Mouse (Mus musculus): Measurements from ENCODE around the gene Bcr. TPM values are rescaled to one million over a fixed set of nuclear protein-coding genes. Genes with fewer than 3 reads are reported as not detected.
A peak's percentile ranks its signal among the peaks of the same experiment; 100 is the strongest.

The Bcr gene
- polyA plus RNA-seq, 1 experiment from 2014 or later, result 8.9 TPM

DNA sequence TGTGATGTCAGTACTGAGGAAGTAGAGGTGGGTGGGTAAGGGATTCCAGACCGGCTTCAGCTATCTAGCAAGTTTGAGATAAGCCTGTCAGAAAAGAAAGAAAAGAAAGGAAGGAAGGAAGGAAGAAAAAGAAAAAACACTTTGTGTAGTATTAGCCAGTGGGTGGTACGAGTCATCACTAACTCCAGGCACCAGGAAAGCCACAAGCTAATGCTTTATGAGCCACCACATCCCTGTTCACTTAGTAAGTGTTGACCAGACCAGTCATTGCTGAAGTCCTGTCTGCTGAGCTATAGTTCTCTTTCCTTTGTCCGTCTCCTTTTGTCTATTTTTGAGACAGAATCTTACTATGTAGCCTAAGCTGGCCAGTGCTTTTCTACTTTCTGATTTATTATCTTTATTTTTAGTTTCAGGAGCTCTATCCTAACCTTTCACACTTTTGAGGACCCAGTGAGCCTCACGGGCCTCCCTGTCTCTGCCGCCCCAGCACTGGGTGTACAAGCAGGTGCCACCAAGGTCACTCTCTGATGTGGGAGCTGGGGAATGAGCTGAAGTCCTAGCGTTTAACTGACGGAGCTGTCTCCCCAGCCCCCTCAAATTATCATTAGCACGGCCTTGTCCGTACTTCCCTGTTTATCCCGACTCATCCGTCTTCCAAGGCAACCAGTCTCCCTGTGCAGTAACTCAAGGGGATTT lies 10.0 kb downstream of the Bcr start:
- Histone ChIP-seq H3K4me2 (no peak overlapping the region), H3K4me3 (replicated peaks) (no peak overlapping the region), H3K27ac (0 out of 2 replicates have a peak overlapping the region, but pooled peaks have one; percentile 8), H3K36me3 (no peaks in the 10 kb centered on the region), H3K9ac (no peak overlapping the region), H3K9me3 (no peaks in the 10 kb centered on the region), H3K27me3 (replicated peaks) (no peaks in the 10 kb centered on the region), H3K4me1 (peaks cover 13% of the 10 kb centered on the region)
- WGBS, result 42% methylated on average over 11 of the region's 11 CpGs
- no peak; the same call in 1 of the 2 replicates for ATAC-seq (ENCODE audit: insufficient read depth, low FRiP score, low read depth)

GRCm38 (mm10) chr10:75075665-75076064 lies 15.3 kb downstream of the Bcr start:
- Histone ChIP-seq H3K9ac (no peak overlapping the region), H3K4me1 (no peaks in the 10 kb centered on the region), H3K36me3 (no peaks in the 10 kb centered on the region), H3K4me2 (no peak overlapping the region), H3K27me3 (replicated peaks) (no peaks in the 10 kb centered on the region), H3K27ac (no peak overlapping the region), H3K4me3 (replicated peaks) (no peak overlapping the region), H3K9me3 (no peaks in the 10 kb centered on the region)
- ATAC-seq (ENCODE audit: insufficient read depth, low FRiP score, low read depth), result no peak
- WGBS, result 56% methylated on average over 5 of the region's 5 CpGs

DNA sequence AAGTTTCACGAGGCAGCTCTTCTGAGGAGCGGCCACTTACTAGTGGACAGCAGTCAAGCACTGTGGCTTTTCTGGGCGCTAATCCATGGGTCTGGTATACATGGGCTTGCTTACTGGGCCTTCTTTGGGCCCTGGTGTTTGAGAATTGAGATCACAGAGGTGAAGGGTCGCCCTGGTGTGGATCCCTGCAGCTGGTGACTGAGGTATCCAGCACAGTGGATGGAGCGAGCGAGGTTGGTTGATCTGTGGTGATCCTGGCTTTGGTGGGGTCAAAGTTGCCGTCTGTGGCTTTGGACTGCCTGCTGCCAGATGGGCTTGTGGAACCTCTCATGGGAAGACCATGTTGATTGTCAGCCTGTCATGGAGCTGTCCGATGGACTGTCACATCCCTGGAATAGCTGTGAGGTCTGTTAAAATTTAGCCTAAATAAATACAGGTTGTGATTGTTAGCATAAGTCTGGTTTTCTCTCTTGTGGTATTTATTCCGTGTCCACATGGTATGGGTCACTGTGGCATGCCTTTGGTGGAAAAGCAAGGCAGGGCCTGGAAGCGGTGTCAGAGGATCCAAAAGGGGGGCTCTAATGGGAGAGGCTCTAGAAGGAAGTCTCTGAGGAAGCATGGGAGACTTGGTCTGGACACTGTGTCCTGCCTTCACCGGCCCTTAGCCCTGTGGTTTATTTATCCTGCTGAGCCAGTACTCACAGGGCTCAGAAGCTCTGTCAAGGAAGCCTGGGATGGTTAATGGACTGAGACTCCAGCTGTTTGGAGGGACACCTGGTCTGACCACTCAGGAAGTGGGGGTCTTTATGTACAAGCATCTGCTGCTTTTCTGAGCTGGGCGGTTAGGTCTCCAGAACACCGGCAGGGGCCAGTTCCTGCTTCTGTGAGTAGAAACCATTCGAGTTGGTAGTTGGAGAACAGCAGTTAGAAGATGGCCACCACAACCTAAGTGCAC lies 18.1 kb downstream of the Bcr start:
- no peak for ATAC-seq (ENCODE audit: insufficient read depth, low FRiP score, low read depth)
- Histone ChIP-seq H3K4me3 (replicated peaks) (no peak overlapping the region), H3K36me3 (no peaks in the 10 kb centered on the region), H3K27ac (no peak overlapping the region), H3K27me3 (replicated peaks) (no peaks in the 10 kb centered on the region), H3K9ac (no peak overlapping the region), H3K9me3 (no peaks in the 10 kb centered on the region), H3K4me2 (no peak overlapping the region), H3K4me1 (no peaks in the 10 kb centered on the region)
- WGBS, result 60% methylated on average over 14 of the region's 14 CpGs

- Histone ChIP-seq H3K4me1 (no peaks in the 10 kb centered on the region), H3K9me3 (no peaks in the 10 kb centered on the region), H3K9ac (no peak overlapping the region), H3K36me3 (no peaks in the 10 kb centered on the region), H3K27ac (no peak overlapping the region), H3K4me2 (no peak overlapping the region), H3K27me3 (replicated peaks) (no peaks in the 10 kb centered on the region), H3K4me3 (replicated peaks) (no peak overlapping the region)
- ATAC-seq (ENCODE audit: insufficient read depth, low FRiP score, low read depth), result no peak
- 72% methylated on average over 1 of the region's 1 CpGs for WGBS
These were observed 24.9 kb downstream of the Bcr start for GRCm38 (mm10) chr10:75085330-75085729.

- H3K9me3 ChIP-seq, result no peaks in the 10 kb centered on the region
- H3K27me3 ChIP-seq (replicated peaks), result no peaks in the 10 kb centered on the region
- H3K4me1 ChIP-seq, result peaks cover 3% of the 10 kb centered on the region; the same call in 1 of the 2 replicates
- no peaks in the 10 kb centered on the region for H3K36me3 ChIP-seq
- ATAC-seq (ENCODE audit: insufficient read depth, low FRiP score, low read depth), result no peak
- H3K4me3 ChIP-seq (replicated peaks), result no peak overlapping the region
- H3K4me2 ChIP-seq, result no peak overlapping the region
- H3K27ac ChIP-seq, result no peak overlapping the region
- WGBS, result 91% methylated on average over 4 of the region's 4 CpGs
- no peak overlapping the region for H3K9ac ChIP-seq
These were observed 28.1 kb downstream of the Bcr start for GRCm38 (mm10) chr10:75088471-75088870.

DNA sequence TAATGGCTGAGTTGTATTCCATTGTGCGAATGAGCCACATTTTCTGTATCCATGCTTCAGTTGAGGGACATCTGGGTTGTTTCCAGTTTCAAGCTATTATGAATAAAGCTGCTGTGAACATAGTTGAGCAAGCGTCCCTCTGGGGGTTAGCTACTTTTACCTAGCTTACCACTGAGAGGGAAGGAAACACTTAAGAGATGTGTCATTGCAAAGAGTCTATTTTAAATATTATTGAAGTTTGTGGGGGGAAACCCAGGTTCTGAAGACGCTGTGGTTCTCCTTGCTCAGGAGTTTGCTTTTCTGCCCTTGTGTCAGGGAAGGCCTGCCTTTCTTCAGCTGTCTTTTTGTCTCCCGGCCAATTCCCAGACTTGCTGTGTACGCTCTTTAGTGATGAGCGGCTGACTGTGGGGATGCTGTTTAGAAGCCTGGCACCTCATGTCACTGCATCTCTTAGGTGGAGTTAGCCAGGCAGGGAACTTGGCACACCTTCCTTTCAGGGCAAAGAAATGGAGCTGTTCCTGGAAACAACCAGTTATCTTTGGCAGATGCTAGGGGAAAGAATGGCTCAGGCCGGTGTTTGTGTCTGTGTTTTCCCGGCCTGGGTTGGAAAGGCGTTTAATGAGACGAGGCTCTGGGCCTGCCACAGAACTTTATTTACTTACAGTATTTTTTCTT lies 31.2 kb downstream of the Bcr start:
- Histone ChIP-seq H3K4me2 (no peak overlapping the region), H3K4me3 (replicated peaks) (no peak overlapping the region), H3K36me3 (no peaks in the 10 kb centered on the region), H3K4me1 (peaks cover 6% of the 10 kb centered on the region; the same call in 1 of the 2 replicates), H3K27me3 (replicated peaks) (no peaks in the 10 kb centered on the region), H3K27ac (0 out of 2 replicates have a peak overlapping the region, but pooled peaks have one; percentile 6), H3K9me3 (no peaks in the 10 kb centered on the region), H3K9ac (no peak overlapping the region)
- 56% methylated on average over 10 of the region's 10 CpGs for WGBS
- no peak for ATAC-seq (ENCODE audit: insufficient read depth, low FRiP score, low read depth)

- Histone ChIP-seq H3K9me3 (no peaks in the 10 kb centered on the region), H3K27me3 (replicated peaks) (no peaks in the 10 kb centered on the region), H3K9ac (no peak overlapping the region), H3K4me2 (0 out of 2 replicates have a peak overlapping the region, but pooled peaks have one; percentile 3), H3K27ac (no peak overlapping the region), H3K4me3 (replicated peaks) (no peak overlapping the region), H3K36me3 (no peaks in the 10 kb centered on the region), H3K4me1 (peaks cover 10% of the 10 kb centered on the region; the same call in 1 of the 2 replicates)
- 0 out of 2 replicates have a peak, but pooled peaks have one; percentile 10 for ATAC-seq (ENCODE audit: insufficient read depth, low FRiP score, low read depth)
- WGBS, result 33% methylated on average over 22 of the region's 22 CpGs
These were observed 33.0 kb downstream of the Bcr start for GRCm38 (mm10) chr10:75093252-75093987.

DNA sequence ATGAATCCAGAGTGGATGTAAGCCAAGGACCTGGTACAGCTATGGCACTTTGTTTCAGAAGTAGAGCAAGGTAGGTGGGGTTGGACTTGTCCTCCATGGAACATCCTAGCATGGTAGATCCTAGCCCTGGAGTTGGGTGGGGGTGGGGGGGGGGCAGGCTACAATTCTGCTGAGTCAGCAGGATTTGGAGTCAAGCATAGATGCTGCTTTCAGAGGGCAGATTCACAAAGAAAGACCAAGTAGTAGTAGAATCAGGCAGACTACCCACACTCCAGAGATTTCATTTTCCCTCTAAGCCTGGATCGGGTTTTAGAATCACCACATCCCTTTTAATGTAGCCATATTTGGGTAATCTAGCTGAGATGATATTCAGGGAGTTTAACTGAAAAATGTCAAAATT lies 33.9 kb downstream of the Bcr start:
- Histone ChIP-seq H3K9ac (no peak overlapping the region), H3K4me1 (peaks cover 14% of the 10 kb centered on the region; the same call in 1 of the 2 replicates), H3K36me3 (no peaks in the 10 kb centered on the region), H3K4me3 (replicated peaks) (no peak overlapping the region), H3K27ac (no peak overlapping the region), H3K9me3 (no peaks in the 10 kb centered on the region), H3K4me2 (no peak overlapping the region), H3K27me3 (replicated peaks) (no peaks in the 10 kb centered on the region)
- WGBS, result 97% methylated on average over 1 of the region's 1 CpGs
- ATAC-seq (ENCODE audit: insufficient read depth, low FRiP score, low read depth), result no peak

GRCm38 (mm10) chr10:75095216-75095615 lies 34.8 kb downstream of the Bcr start:
- 83% methylated on average over 7 of the region's 7 CpGs for WGBS
- no peak for ATAC-seq (ENCODE audit: insufficient read depth, low FRiP score, low read depth)
- H3K4me3 ChIP-seq (replicated peaks), result no peak overlapping the region

DNA sequence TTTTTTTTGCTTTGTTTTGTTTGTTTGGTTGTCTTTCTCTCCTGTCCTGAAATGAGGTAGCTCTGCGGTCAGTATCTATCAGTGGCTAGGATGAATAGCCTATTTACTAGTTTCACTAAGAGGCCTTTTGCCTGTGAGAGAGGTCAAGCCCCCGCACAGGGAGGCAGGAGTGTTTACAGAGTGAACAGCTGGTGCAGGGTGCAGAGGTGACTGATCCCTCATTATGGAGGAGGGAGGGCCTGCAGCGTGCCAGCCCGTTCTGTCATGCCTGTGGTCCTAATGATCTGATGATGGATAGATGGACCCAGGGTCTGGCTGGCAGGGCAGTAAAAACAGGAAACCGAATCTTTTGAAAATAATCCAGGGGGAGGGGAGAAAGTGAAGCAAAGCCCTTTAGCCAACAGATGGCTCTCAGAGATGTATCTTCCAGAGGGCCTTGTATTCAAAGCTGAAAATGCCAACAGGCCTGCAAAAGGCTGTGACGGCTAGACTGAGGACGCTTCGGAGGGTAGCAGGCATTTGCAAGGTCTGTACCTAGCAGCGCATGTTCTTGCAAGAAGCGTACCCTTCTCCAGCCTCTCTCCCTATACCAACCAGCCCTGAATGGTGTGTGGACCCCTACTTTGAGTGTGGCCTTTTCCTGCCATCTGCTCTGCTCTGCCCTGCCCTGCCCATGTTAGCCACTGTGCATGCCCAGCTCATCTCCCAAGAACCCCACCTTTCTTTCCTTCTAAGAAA lies 38.2 kb downstream of the Bcr start:
- WGBS, result 34% methylated on average over 10 of the region's 10 CpGs
- Histone ChIP-seq H3K27ac (no peak overlapping the region), H3K27me3 (replicated peaks) (no peaks in the 10 kb centered on the region), H3K9me3 (no peaks in the 10 kb centered on the region), H3K9ac (no peak overlapping the region), H3K4me1 (peaks cover 28% of the 10 kb centered on the region), H3K4me2 (no peak overlapping the region; the same call in 1 of the 2 replicates), H3K4me3 (replicated peaks) (no peak overlapping the region), H3K36me3 (no peaks in the 10 kb centered on the region)
- ATAC-seq (ENCODE audit: insufficient read depth, low FRiP score, low read depth), result no peak

More at GRCm38 (mm10) chr10:75095216-75095615, 34.8 kb downstream of the Bcr start:
- Histone ChIP-seq H3K4me2 (no peak overlapping the region), H3K27me3 (replicated peaks) (no peaks in the 10 kb centered on the region), H3K27ac (no peak overlapping the region), H3K36me3 (no peaks in the 10 kb centered on the region), H3K4me1 (peaks cover 16% of the 10 kb centered on the region; the same call in 1 of the 2 replicates), H3K9ac (no peak overlapping the region), H3K9me3 (no peaks in the 10 kb centered on the region)

Measured in stomach, embryonic 15.5 days (tissue).